Mouse (Mus musculus) left cerebral cortex, adult 18-20 months (tissue): Measurements from ENCODE around the gene Ifi27l2b. TPM values are rescaled to one million over a fixed set of nuclear protein-coding genes. Genes with fewer than 3 reads are reported as not detected.
A peak's percentile ranks its signal among the peaks of the same experiment; 100 is the strongest.
"Not testable (repeated sequence)": the region's sequence is repeated elsewhere in the genome, so short reads cannot be mapped to it uniquely, and the experiment has no call there.

ENCODE experiments used
- DNase-seq, 2 experiments: peaks; one replicate each; pipeline ENCODE4 v3.0.0; 2021 to 2022; ENCODE audit warnings: low spot score in 2 of 2, mixed read lengths in 1 of 2
- long read RNA-seq, 2 experiments: library from polyadenylated mRNA; stranded (forward); transcript quantifications; one replicate each; pipeline ENCODE4 v2.0.0; 2021
- total RNA-seq, 2 experiments: library from RNA; stranded (reverse); gene quantifications; 2 replicates each; pipeline ENCODE4 v1.2.3; 2021

The Ifi27l2b gene
- not detected for total RNA-seq
- long read RNA-seq, experiment 1, result 0 reads
- long read RNA-seq, experiment 2, result 0 reads

DNA sequence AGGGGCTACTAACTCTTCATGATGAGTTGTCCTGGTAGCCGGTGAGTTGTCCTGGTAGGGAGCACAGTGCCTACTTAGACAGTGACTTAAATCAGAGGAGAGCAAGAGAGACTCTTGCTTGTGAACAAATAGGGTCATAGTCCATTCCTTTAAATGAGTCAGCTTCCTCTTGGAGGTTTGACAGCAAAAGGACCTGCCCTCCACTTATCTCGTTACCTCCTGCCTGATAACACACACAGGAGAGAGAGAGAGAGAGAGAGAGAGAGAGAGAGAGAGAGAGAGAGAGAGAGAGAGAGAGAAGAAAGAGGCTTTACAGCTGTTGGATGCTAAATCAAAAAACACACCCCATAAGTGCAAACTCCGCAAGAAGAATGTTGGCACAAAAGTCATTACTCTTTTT is at the start of gene Ifi27l2b:
Ifi27l2b (minus strand) TSS at position 84 of the 400 bp plus-strand sequence.
- DNase-seq, result no peak

DNA sequence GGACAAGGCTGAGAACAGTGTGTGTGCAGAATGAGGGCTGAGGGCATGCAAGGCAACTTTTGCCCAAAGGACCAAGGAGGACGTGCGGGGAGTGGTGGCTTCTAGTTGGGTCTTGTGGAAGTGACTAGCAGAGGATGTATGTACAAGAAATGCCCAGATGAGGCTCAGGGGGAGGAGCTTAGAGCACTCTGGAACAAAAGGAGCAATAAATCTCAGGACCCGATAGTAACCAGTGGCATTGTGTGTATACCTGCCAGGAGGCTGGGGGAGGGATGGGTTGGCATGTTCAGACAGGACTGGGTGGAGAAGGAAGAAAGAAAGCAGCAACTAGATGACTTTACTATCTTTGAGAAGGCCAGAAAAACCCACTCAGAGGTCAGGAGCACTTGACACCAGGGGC is 47.4 kb upstream of the Ifi27l2b start:
- no peak for DNase-seq

DNA sequence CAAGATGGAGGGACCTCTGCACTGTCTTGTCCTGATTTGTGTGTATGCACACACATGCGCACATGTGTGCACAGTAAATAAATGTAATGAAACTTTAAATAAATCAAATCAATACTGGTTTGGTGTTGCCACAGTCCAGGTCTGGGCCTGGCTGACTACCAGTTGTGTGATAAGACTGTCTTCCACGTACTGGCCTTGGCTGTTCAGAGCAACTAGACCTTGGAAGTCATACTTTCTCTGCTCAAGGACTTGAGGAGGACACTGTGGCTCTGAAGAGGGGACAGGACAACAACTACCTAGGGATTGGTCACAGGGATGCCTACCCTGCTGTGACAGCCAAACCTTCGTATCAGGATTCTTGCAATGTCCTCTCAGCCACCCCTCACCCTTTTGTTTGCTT is 46.3 kb upstream of the Ifi27l2b start:
- no peak for DNase-seq

DNA sequence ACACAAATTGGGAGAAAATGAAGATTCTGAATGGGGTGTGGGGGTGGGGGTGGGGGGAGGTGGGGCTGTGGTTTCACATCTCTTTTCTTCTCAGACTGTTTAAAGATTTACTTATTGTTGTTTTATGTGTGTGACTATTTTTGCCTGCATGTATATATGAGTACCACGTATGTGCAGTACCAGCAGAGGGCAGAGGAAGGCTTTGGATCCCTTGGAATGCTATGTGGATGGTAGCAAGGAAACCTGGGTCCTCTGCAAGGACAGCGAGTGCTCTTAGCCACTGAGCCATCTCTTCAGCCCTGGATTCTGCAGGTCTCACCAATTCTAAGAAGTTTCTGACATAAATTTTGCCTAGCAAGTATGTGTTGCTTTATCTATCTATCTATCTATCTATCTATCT is 42.2 kb upstream of the Ifi27l2b start:
- DNase-seq, result peak in 1 of 2 experiments; percentile 27

DNA sequence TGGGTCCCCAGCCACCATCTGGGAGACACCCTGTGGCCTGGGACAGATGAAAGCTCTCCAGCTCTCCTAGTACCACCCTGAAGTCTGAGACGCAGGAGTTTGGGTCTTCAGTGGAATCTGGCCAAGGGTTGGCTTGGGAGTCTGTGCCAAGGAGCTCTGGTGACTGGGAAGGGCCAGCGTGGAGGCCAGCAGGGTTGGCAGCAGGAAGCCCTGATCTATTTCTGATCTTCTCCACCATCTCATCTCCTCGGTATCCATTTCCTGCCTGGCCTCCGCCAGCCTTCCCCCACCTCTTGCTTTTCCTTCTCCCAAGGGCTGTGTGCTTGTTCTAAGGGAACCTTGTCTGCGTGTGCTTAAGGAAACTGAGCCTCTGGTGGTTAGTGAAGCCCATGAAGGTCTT is 41.7 kb upstream of the Ifi27l2b start:
- no peak for DNase-seq

DNA sequence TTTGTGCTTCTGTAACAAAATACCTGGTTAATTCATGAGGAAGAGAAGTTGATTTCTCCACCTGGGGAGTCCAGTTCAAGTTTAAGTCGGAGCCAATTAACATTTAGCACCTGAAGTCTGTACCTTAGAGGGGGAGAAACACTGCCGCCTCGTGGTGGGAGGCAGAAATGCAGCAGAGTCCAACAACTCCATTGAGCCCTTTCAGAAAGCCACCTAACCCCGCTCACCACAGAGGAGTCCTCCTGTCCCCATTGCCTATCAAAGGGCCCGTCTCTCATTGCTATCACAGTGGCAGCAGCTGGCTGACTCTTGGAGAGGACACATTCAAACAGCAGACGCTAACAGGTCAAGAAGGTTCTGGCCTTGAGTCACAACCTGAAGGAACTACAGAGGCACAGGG is 37.5 kb upstream of the Ifi27l2b start:
- DNase-seq, result peak; percentile 31 to 58

DNA sequence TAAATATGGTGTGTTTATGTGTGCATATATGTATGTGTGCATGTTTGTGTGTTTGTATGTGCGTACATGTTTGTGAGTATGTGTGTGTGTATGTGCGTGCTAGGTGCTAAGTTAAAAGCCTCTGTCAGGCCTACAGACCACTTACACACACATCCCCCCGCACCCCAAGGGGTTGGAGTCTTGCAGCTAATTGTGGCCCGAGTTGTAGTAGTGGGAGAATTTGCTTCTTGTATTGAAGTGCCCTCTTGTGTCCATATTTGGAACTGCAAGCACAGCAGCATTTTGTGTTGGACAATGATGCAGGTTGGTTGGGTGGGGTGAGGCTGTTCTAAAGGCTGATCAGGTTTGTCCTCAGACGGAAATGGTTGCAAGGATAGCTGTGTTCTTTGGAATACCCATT is 35.7 kb upstream of the Ifi27l2b start:
- peak; percentile 56 to 81 for DNase-seq

DNA sequence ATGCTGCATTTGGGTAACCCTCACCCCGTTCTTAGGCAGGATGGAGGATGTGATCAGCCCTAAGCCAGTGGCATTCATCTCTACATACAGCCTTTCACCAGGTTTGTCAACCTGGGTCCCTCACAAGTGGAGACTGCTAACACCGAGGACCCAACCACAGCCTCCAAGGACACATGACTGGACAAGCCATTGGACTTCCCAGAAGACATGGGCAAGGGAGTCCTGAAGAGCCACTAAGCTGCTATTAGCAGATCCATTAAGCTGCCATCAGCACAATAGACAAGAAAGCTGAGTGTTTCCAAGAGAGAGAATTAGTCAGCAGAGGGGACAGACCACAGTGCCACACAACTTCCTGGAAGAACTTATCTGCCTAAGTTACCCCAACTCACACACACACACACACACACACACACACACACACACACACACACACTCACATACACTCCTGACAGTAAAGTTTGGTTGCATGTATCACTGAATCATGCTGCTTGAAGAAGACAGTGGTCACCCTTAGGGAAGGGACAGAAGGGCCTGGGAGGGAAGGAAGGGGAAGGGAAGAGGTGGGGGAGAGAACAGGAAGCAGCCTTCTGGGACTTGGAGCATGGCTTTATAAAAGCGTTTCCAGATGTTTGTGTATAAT is 34.2 kb upstream of the Ifi27l2b start:
- no peak for DNase-seq

DNA sequence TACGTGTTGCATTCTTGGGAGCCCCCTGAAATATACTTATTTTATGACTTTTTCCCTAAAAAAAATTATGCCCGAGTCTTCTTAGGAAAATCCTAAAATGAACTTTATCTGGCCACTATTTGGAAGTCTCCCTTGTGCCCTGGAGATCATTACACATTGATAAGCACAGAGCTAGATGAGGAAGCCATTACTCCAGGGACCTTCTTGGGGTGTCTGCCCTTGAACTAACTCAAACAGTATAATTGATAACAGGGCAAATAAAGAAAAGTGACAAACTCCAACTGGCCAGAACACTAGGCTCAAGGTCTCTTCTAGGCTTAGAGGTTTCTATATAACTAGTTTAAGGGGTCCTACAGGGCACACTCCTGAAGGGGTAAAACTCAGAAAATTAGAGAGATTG is 30.7 kb upstream of the Ifi27l2b start:
- DNase-seq, result no peak

DNA sequence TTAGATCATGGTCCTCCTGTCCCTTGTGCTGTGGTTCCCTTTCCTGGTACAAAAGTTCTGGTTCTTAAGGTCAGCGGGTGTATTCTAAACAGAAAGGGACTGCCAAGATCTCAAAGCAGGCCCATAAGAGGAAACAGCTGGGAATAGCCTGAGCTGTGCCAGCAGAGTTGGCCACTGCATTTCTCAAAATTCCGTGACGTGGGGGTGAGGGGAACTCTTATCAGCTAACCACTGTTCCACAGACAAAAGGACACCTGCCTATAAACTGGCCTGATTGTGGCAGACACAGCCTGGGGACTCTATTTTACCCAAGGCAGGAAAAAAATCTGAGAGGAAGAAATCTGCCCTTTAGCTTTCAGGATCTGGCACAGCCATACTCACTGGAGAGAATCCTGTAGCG is 30.3 kb upstream of the Ifi27l2b start:
- no peak for DNase-seq

DNA sequence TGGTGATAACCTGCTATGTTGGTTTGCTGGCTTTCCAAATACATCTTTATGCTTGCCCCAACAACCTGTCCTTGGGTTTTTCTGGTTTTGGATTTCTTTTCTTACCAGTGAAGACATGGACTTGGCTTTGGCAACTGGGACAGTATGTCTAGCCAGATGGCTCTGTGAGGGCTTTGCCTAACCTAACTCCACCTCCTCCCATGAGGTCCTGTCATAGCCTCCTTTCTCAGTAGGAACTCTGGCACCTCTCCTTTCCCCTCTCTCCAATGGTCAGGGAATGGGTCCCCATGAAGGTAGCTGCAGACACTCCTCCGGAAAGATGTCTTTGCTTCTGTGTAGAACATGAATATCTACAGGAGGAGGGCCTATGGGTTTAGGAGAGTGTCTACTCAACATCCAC is 29.7 kb upstream of the Ifi27l2b start:
- no peak for DNase-seq

DNA sequence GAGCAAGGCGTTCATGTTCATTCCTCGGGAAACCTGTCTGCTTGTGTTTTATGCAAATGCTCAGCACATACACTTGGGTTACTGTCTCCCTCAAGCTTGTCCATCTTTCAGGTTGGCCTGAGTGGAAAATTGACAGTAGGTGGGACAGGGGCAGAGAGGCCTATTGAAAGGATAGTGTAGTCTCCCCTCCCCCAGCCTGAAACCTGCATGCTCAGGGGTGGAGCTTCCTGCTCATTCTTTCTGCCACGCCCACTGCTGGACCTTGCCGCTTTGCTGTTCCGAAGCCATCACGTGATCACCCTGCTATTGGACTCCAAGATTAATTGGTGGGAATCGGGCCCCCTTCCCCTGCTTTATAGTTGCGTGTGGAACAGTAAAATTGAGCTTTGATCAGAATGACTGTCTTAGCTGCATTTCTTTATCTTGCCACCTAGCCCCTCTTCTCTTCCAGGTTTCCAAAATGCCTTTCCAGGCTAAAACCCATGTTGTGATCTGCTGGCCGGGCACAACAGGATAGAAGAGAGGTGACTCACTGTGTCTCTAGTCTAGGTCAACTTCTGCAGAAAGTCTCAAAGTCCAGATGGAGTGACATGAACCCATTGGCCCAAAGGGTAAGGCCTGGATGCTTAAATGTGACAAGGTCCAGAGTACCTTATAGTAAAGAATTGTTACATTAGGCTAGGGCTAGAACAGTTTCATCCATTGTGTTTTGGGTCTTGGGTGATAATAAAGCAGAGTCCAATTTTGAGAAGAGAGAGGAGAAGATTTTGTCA is 27.4 kb upstream of the Ifi27l2b start:
- DNase-seq, result not testable (repeated sequence)

DNA sequence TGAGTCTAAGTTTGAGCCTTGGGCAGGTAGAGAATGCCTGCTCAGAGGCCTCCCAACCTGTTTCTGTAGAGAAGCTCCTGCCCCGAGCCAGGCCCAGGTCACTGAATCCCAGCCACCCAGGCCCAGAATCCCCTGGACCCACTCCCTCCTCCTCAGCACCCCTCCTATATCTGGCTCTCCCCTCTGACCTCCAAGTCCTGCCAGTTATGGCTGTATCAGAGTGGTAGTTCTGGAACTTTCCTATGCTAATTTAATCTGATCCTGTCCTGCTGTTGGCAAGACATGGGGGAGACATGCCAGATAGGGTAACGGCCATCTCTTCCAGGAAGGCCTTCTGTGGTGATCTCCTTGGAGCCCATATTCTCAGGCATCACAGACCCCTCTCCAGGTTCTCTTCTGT is 25.8 kb upstream of the Ifi27l2b start:
- DNase-seq, result no peak

DNA sequence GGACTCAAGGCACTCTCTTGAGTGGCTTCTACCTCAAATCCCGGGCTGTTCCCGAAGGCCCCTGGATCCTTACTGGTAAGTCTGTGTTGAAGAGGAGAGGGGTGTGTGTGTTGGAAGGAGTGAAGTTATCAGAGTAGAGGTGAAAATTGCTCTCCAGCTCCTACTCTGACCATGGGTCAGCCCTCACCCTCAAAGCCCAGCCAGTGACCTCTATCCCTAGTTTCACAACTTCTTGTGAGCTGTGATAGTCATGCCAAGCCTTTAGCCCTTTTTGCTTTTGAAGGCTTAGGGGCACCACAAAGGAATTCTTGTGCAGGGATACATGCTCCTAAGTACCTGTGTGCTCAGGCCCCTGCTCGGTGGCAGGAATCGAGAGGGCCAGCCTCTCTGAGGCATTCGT is 24.6 kb upstream of the Ifi27l2b start:
- DNase-seq, result no peak

DNA sequence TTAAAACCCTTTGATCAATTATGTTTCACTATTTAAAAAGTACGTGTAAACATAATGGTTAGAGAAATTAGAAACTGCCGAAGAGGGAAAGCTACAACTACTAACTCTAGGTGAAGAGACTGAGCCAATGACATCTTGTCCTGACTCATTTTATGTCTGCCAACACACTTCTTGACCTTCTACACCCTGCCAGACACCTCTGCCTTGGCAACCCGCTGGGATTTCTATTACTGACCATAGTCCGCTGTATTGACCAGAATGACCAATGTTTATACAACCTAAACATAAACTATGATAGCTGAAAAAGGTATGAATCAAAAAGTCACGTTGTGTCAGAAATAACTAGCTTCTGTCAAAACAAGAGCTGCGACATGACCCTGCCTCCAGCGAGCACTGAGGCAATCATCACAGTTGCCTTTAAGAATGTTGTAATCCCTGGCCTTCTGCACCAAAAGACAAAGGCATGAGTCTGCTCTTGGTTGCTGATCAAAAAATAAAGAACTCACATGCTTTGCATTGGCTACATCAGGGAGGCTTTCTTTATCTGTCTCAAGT is 20.5 kb upstream of the Ifi27l2b start:
- no peak for DNase-seq

DNA sequence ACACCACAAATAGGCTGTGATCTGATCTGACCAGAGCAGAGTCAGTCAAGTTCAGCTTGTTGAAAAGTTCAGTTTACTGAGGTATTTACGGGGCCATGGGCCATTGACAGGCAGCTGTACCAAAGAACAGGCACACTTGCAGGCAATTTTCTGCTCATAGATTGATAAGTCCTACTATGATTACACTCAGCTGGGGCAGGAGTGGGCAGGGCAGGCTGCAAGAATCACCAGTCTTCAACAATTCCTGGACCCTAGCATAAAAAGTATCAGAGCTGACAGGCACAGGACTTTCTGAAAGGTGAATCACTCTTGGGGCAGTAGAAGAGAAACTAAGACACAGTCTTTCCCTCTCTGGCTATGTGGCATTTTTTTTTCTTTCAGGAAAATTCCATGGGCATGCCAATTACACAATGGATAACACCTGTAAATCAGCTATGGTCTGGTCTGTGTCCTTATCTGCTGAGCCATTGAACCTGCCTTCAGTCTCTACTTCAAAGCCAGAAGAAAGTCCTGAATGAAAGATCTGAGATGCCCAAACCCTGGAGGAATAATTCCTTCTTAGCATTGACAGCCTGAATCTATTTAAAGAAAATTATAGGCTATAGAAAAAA is 19.9 kb upstream of the Ifi27l2b start:
- DNase-seq, result no peak

DNA sequence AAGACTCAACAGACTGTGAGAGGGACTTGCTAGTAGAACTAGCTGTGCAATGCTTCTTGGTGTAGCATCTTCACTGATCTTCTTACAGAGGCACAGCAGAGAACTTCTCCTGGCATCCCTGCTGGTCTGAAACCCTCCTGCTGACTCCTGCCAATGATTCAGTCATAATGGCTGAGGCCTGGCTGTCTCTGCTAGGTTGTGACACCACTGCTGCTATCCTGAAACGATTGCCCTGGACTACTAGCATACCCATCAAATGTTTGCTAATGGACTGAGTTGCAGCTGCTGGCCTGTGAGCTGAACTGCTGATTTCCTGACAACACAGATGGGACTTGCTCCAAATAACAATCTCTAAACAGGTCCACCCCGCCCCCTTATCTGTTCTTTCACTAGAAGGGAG is 17.5 kb upstream of the Ifi27l2b start:
- DNase-seq, result no peak

DNA sequence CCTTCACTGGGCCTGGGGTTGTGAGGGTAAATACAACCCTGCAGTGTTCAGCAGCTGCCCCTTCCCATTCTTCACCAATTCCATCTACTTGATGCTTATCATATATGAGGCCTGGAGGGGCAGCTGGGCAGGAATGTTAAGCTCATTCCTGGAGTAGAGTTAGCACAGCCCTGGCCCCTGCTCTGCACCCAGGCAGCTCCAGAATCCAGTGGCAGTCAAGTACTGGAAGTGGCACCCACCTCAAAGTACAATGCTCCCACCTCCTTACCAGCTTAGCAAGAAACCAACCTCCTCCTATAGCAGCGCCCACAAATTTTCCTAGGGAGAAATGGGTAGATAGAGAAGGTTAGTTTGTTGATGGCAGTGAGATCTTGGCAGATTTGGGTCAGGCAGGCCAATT is 296 bp downstream of the Ifi27l2b start:
- DNase-seq, result not testable (repeated sequence)

DNA sequence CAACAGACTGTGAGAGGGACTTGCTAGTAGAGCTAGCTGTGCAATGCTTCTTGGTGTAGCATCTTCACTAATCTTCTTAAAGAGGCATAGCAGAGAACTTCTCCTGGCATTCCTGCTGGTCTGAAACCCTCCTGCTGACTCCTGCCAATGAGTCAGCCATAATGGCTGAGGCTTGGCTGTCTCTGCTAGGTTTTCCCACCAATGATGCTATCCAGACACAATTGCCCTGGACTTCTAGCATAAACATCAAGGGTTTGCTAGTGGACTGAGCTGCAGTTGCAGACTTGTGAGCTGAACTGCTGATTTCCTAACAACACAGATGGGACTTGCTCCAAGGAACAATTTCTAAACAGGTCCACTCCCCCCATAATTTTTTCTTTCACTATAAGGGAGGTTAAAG is 3.7 kb downstream of the Ifi27l2b start:
- DNase-seq, result no peak

DNA sequence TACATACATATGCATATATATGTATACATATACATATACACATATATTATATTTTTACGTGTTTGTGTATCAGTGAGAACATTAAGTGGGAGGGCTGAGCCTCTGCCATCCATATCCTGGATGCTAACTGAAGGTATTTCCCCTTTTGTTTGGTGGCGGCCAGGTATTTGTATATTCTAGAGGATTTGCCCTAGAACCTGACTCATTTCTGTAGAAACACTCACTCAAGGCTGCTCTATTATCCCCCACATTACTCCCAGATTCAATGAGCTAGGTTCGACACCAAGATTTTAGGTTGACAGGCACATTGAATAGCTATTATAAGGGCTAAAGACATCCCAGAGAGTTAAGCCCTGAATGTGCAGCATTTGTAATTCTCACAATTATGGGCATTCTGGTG is 12.0 kb downstream of the Ifi27l2b start:
- no peak for DNase-seq

DNA sequence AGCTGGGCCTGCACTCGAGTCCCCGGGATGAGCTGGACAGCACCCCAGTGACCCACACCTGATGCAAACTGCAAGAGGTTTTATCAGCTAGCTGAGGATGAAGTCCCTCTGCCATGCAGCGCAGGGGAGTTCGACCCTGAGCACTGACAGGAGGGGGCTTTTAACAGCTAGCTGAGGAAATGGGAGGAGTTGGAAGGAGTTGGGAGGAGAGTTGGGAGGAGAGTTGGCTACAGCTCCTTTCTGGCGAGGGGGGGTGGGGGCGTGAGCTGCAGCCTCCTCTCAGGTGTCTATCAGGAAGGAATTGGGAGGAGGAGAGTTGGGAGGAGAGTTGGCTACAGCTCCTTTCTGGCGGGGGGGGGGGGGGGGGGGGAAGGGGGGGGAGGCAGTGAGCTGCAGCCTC is 12.8 kb downstream of the Ifi27l2b start:
- DNase-seq, result not testable (repeated sequence)

DNA sequence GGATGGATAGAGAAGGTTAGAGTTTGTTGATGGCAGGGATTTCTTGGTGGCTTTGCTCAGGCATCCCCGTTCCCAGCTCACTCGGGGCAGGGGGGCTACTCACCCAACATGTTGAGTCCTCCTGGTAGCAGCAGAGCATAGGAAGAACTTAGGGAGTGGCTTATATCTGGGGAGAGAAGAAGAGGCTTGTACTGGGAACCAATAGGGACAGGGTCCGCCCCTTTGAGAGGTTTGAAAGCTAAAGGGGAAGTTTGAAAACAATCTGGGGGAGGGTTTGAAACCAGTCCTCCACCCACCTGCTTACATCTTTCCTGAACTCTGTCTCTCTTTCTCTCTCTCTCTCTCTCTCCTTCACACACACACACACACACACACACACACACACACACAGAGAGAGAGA is 13.5 kb downstream of the Ifi27l2b start, which contains the start of gene Ifi27l2a:
Ifi27l2a (minus strand) TSS at position 157 of the 400 bp plus-strand sequence.
- DNase-seq, result no peak
